Mouse (Mus musculus) brain, embryonic 14.5 days (tissue): ENCODE results near the gene Hectd1.

Source experiments
- CTCF ChIP-seq: fragments of 200-500 bp; IDR thresholded peaks from 2 replicates; pipeline ENCODE4 v1.5.1; 2012; ENCODE audit warnings: inconsistent platforms, mild to moderate bottlenecking, moderate library complexity, borderline replicate concordance; ENCODE audit not compliant: insufficient read depth, insufficient read length; ENCODE audit errors: extremely low read depth
- POLR2A ChIP-seq: fragments of 200-500 bp; IDR thresholded peaks from 2 replicates; pipeline ENCODE4 v1.6.1; 2012; ENCODE audit warnings: mild to moderate bottlenecking, inconsistent platforms, borderline replicate concordance; ENCODE audit not compliant: poor library complexity, insufficient read depth, insufficient read length, severe bottlenecking; ENCODE audit errors: extremely low read depth

GRCm38 (mm10) chr12:51829290-51830076 is at the start of gene Hectd1:
- TF ChIP-seq CTCF (peak; percentile 49), POLR2A (peak; percentile 75)
